Mouse (Mus musculus) kidney, embryonic 15.5 days (tissue): ENCODE results near the gene Pfkp. TPM values are rescaled to one million over a fixed set of nuclear protein-coding genes. Genes with fewer than 3 reads are reported as not detected.
A peak's percentile ranks its signal among the peaks of the same experiment; 100 is the strongest.

ENCODE experiments used
- ATAC-seq: fragments of 200-750 bp; cut with Nextera tagmentation; replicated peaks from 2 replicates; pipeline ENCODE4 v1.8.0; 2017; ENCODE audit warnings: moderate TSS enrichment; ENCODE audit not compliant: low FRiP score
- H3K27ac ChIP-seq: fragments of 300-500 bp; sonication (generic); 2 replicates; pipeline ENCODE4 v1.5.1; 2015; ENCODE audit warnings: mild to moderate bottlenecking, inconsistent platforms
- H3K27me3 ChIP-seq: fragments of 300-500 bp; sonication (generic); 2 replicates; pipeline ENCODE4 v1.6.1; 2015; ENCODE audit warnings: inconsistent platforms
- H3K36me3 ChIP-seq: fragments of 300-500 bp; sonication (generic); 2 replicates; pipeline ENCODE4 v1.6.1; 2015; ENCODE audit warnings: inconsistent platforms
- H3K4me1 ChIP-seq: fragments of 300-500 bp; sonication (generic); 2 replicates; pipeline ENCODE4 v1.6.1; 2015; ENCODE audit warnings: inconsistent platforms
- H3K4me2 ChIP-seq: fragments of 300-500 bp; sonication (generic); 2 replicates; pipeline ENCODE4 v1.6.1; 2015; ENCODE audit warnings: moderate library complexity, mild to moderate bottlenecking, inconsistent platforms
- H3K4me3 ChIP-seq: fragments of 300-500 bp; sonication (generic); replicated peaks from 2 replicates; pipeline ENCODE4 v1.5.1; 2015; ENCODE audit warnings: mild to moderate bottlenecking, inconsistent platforms
- H3K9ac ChIP-seq: fragments of 300-500 bp; sonication (generic); 2 replicates; pipeline ENCODE4 v1.6.1; 2015; ENCODE audit warnings: mild to moderate bottlenecking, inconsistent platforms
- H3K9me3 ChIP-seq: fragments of 300-500 bp; sonication (generic); replicated peaks from 2 replicates; pipeline ENCODE4 v1.6.1; 2016; ENCODE audit warnings: inconsistent platforms
- WGBS: fragments of 180-500 bp; shearing (Covaris S2); methylation state at CpG from one replicate; pipeline ENCODE4 v1.1.7; 2015; ENCODE audit warnings: mixed read lengths; 5-methylcytosine and 5-hydroxymethylcytosine counted together
- polyA plus RNA-seq: library from polyadenylated mRNA; unstranded; fragments of >200 nt; fragmentation: Nextera tagmentation; extraction: Ambion mirVana; gene quantifications from 2 replicates; pipeline ENCODE4 v1.2.1, GENCODE M21; 2015

Pfkp gene
- polyA plus RNA-seq, 1 experiment from 2014 or later, result 28.3 TPM

GRCm38 (mm10) chr13:6647067-6647991 is 1.2 kb downstream of the Pfkp start:
- H3K36me3 ChIP-seq, result no peaks in the 10 kb centered on the region
- no peaks in the 10 kb centered on the region for H3K9me3 ChIP-seq
- H3K9ac ChIP-seq, result peak overlapping the region; percentile 50
- under 1% methylated on average over 39 of the region's 39 CpGs for WGBS
- peaks cover 22% of the 10 kb centered on the region for H3K4me1 ChIP-seq
- peak overlapping the region; percentile 63 for H3K4me3 ChIP-seq
- no peak overlapping the region for H3K27ac ChIP-seq
- H3K27me3 ChIP-seq, result no peaks in the 10 kb centered on the region; the same call in 1 of the 2 replicates
- peak; percentile 53 for ATAC-seq
- peak overlapping the region; percentile 100 for H3K4me2 ChIP-seq

- Histone ChIP-seq H3K36me3 (no peaks in the 10 kb centered on the region), H3K27ac (no peak overlapping the region), H3K27me3 (no peaks in the 10 kb centered on the region; the same call in 1 of the 2 replicates), H3K9me3 (no peaks in the 10 kb centered on the region), H3K4me2 (peak overlapping the region; percentile 100), H3K4me3 (peak overlapping the region; percentile 63), H3K4me1 (peaks cover 22% of the 10 kb centered on the region), H3K9ac (peak overlapping the region; percentile 50; the same call in 1 of the 2 replicates)
- 47% methylated on average over 3 of the region's 3 CpGs for WGBS
- no peak for ATAC-seq
Observed at GRCm38 (mm10) chr13:6646674-6647066, 1.9 kb downstream of the Pfkp start.

DNA sequence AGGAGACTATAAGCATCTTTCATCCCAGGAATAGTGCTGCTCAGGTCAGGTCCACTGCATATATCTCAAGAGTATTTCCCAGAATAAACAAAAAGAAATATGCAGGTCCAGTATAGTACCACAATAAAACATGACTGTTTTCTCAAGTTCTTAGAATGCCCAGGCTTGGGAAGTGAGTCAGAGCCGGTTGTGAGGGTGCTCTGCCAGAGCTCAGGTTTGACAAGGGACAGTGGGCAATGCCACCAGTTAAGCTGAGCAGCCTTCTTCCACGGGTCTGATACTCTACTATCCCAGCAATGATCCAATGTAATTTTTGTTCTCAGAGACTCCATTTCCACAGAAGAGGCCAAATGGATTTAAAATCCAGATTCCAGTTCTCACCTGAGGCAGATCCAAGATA is 2.3 kb downstream of the Pfkp start:
- H3K4me3 ChIP-seq, result no peak overlapping the region
- H3K9ac ChIP-seq, result no peak overlapping the region
- WGBS, result 67% methylated on average over 2 of the region's 2 CpGs
- no peaks in the 10 kb centered on the region for H3K36me3 ChIP-seq
- ATAC-seq, result no peak
- no peak overlapping the region for H3K27ac ChIP-seq
- H3K9me3 ChIP-seq, result no peaks in the 10 kb centered on the region
- no peak overlapping the region for H3K4me2 ChIP-seq
- H3K27me3 ChIP-seq, result no peaks in the 10 kb centered on the region; the same call in 1 of the 2 replicates
- peaks cover 22% of the 10 kb centered on the region for H3K4me1 ChIP-seq

GRCm38 (mm10) chr13:6643968-6644367 is 4.6 kb downstream of the Pfkp start:
- Histone ChIP-seq H3K9me3 (no peaks in the 10 kb centered on the region), H3K4me3 (no peak overlapping the region), H3K27me3 (no peaks in the 10 kb centered on the region; the same call in 1 of the 2 replicates), H3K27ac (no peak overlapping the region), H3K4me2 (no peak overlapping the region), H3K36me3 (no peaks in the 10 kb centered on the region), H3K9ac (no peak overlapping the region), H3K4me1 (peaks cover 20% of the 10 kb centered on the region)
- WGBS, result 88% methylated on average over 5 of the region's 5 CpGs
- ATAC-seq, result no peak

DNA sequence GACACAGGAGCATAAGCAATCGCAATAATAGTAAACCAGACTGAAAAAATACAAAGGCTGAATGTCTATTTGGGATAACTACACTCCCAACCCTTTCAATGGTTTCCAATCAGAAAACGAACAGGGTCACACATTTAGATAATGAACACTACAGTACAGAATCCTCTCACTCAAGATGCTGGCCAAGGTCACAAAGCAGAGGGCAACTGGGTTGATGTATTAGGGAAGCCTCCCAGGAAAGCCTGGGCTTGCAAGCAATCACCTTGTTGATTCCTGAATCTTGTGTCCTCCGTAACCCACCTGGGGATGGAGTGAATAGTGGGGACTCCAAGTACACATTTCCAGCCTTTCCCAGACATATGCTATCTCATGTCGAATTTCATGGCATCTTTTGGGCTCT is 5.6 kb downstream of the Pfkp start:
- Histone ChIP-seq H3K27ac (no peak overlapping the region), H3K9ac (no peak overlapping the region), H3K4me2 (no peak overlapping the region), H3K36me3 (no peaks in the 10 kb centered on the region), H3K9me3 (no peaks in the 10 kb centered on the region), H3K4me3 (no peak overlapping the region), H3K4me1 (peaks cover 10% of the 10 kb centered on the region), H3K27me3 (no peaks in the 10 kb centered on the region; the same call in 1 of the 2 replicates)
- 89% methylated on average over 4 of the region's 4 CpGs for WGBS
- ATAC-seq, result no peak

- ATAC-seq, result no peak
- no peaks in the 10 kb centered on the region for H3K36me3 ChIP-seq
- no peaks in the 10 kb centered on the region for H3K9me3 ChIP-seq
- WGBS, result 84% methylated on average over 5 of the region's 5 CpGs
- H3K9ac ChIP-seq, result no peak overlapping the region
- H3K4me2 ChIP-seq, result no peak overlapping the region
- H3K4me1 ChIP-seq, result peaks cover 7% of the 10 kb centered on the region
- H3K27ac ChIP-seq, result no peak overlapping the region
- H3K4me3 ChIP-seq, result no peak overlapping the region
- H3K27me3 ChIP-seq, result no peaks in the 10 kb centered on the region; the same call in 1 of the 2 replicates
Observed at GRCm38 (mm10) chr13:6642453-6642852, 6.1 kb downstream of the Pfkp start.

GRCm38 (mm10) chr13:6641497-6641896 is 7.1 kb downstream of the Pfkp start:
- WGBS, result 92% methylated on average over 1 of the region's 1 CpGs
- Histone ChIP-seq H3K27me3 (no peaks in the 10 kb centered on the region; the same call in 1 of the 2 replicates), H3K36me3 (no peaks in the 10 kb centered on the region), H3K9ac (no peak overlapping the region), H3K9me3 (no peaks in the 10 kb centered on the region), H3K4me3 (no peak overlapping the region), H3K27ac (no peak overlapping the region), H3K4me2 (no peak overlapping the region), H3K4me1 (peaks cover 5% of the 10 kb centered on the region)
- no peak for ATAC-seq

DNA sequence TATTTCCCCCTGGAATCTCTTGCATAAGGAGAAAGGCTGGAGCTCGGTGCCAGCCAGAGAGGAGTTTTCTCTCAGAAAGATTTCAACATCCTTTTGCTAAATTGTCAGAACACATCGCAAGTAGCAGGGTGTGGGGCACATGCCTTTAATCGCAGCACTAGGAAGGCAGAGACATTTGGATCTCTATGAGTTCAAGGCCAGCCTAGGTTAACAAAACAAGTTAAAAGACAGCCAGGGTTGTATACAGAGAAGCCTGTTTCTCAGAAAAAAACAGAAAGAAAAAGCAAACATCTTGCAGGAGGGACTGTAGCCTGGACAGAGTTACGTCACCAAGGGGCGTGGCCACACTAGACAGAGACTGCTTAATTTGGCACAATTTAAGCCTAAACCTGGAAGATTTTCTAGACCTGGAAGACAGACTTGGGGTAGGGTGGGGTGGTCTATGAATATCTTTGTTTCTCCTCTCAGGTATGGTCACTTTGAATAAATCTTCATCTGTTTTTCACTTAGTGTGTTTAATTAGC is 9.0 kb downstream of the Pfkp start:
- Histone ChIP-seq H3K27ac (no peak overlapping the region), H3K36me3 (no peaks in the 10 kb centered on the region), H3K9me3 (no peaks in the 10 kb centered on the region), H3K4me3 (no peak overlapping the region), H3K9ac (no peak overlapping the region), H3K27me3 (no peaks in the 10 kb centered on the region), H3K4me1 (peaks cover 16% of the 10 kb centered on the region), H3K4me2 (no peak overlapping the region)
- 67% methylated on average over 5 of the region's 5 CpGs for WGBS
- no peak for ATAC-seq

GRCm38 (mm10) chr13:6638976-6639375 is 9.6 kb downstream of the Pfkp start:
- no peak for ATAC-seq
- Histone ChIP-seq H3K9me3 (no peaks in the 10 kb centered on the region), H3K36me3 (no peaks in the 10 kb centered on the region), H3K4me1 (peaks cover 18% of the 10 kb centered on the region), H3K4me3 (no peak overlapping the region), H3K27me3 (no peaks in the 10 kb centered on the region), H3K4me2 (no peak overlapping the region), H3K9ac (no peak overlapping the region), H3K27ac (no peak overlapping the region)
- WGBS, result 88% methylated on average over 3 of the region's 3 CpGs

DNA sequence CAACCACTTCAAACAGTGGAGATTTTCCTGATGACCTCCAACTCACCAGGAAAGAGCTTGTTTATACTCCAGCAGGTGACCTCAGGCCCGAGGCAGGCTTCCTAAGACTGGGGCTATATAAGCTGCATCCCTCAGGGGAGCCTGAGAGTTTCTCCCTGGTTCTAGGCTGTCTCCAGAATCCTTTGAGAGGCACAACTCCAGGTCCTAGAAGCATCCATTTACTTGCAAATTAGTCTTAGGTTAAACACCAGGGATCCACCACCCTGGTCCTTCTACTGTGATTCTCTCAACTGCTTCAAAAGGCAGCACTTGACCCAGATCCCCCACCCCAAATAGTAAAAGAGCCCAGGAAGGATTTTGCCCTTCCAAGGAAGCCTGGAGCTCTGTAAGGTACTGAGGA is 10.2 kb downstream of the Pfkp start:
- ATAC-seq, result no peak
- Histone ChIP-seq H3K9me3 (no peaks in the 10 kb centered on the region), H3K27ac (no peak overlapping the region), H3K4me3 (no peak overlapping the region), H3K4me1 (peaks cover 23% of the 10 kb centered on the region), H3K4me2 (no peak overlapping the region), H3K27me3 (no peaks in the 10 kb centered on the region), H3K36me3 (no peaks in the 10 kb centered on the region), H3K9ac (no peak overlapping the region)
- 58% methylated on average over 1 of the region's 1 CpGs for WGBS

DNA sequence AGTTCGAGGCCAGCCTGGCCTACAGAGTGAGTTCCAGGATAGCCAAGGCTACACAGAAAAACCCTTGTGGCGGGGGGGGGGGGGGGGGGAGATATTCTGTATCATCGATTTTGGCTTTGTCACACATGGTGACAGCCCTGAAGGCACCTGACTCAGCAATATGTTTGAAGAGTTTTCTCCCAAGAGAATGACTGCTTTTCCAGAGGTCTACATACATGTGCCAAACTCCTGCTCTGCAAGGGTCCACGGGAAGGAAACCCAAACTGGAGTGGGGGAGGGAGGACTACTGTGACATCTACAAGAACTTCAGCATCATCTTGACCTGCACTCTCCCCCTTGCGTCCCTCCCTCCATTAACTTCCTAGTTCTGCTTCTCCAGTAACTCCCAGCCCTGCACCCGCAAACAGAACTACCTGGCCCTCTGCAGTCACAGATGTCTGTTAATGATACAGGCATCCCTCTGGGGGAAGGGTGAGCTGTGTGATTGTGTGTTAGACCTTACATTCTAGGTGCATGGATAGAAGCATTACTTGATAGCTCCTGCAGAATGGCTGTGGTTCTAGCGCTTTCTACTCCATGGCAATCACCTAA is 10.9 kb downstream of the Pfkp start:
- no peaks in the 10 kb centered on the region for H3K9me3 ChIP-seq
- no peak for ATAC-seq
- no peak overlapping the region for H3K4me2 ChIP-seq
- no peak overlapping the region for H3K4me3 ChIP-seq
- WGBS, result 86% methylated on average over 7 of the region's 7 CpGs
- no peaks in the 10 kb centered on the region for H3K36me3 ChIP-seq
- no peaks in the 10 kb centered on the region for H3K27me3 ChIP-seq
- no peak overlapping the region for H3K9ac ChIP-seq
- H3K4me1 ChIP-seq, result peaks cover 29% of the 10 kb centered on the region
- H3K27ac ChIP-seq, result 0 out of 2 replicates have a peak overlapping the region, but pooled peaks have one; percentile 18

DNA sequence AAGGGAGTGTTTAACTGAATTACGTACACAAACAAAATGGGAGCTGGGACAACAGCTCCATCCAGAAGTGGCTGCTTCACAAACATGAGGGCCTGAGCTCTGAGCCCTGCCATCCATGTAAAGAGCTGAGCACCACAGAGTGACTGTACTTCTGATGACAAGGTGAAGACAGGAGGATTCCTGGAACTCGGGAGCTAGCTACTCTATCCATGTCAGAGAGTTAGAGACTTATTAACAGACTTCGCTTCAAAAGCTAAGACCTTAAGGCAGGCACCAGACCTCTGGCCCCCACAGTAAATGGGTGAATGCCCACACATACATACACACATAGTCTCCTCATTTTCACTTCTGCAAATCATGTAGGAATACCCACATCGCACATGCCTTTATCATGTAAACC is 11.6 kb downstream of the Pfkp start:
- H3K4me2 ChIP-seq, result no peak overlapping the region
- peaks cover 33% of the 10 kb centered on the region for H3K4me1 ChIP-seq
- no peaks in the 10 kb centered on the region for H3K27me3 ChIP-seq
- peak overlapping the region; percentile 34; the same call in 1 of the 2 replicates for H3K27ac ChIP-seq
- peak; percentile 75 for ATAC-seq
- no peak overlapping the region for H3K9ac ChIP-seq
- H3K4me3 ChIP-seq, result no peak overlapping the region
- WGBS, result 73% methylated on average over 4 of the region's 4 CpGs
- no peaks in the 10 kb centered on the region for H3K36me3 ChIP-seq
- no peaks in the 10 kb centered on the region for H3K9me3 ChIP-seq
